Mouse (Mus musculus): Measurements from ENCODE around the gene Sik3.

DNA sequence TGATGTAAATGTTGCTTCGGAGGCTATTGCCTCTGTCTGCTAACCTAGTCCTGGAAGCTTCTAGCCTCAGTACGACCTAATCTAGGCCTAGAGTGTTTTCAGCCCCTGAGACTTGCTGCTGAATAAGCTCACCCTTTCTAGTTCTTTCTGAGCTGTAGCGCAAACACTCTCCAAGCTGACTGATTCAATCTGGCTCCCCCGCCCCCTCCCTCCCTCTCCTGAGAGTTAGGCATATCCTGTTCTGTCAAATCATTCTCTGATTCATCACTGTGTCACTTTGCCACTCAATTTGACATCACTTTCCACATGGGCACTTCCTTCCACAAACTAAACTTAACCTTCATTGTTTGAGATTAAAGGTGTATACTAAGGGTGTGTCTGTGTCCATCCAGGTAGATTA, 164.0 kb downstream of the Sik3 start:
- TF ChIP-seq CTCF (IDR thresholded peaks at IDR 0.05) (no peak), EP300 (IDR thresholded peaks at IDR 0.05) (no peak)

Data from lung, postnatal 0 days (tissue).